Mouse (Mus musculus) heart, adult 2 months (tissue): ENCODE measurements around the gene Exosc3. TPM values are rescaled to one million over a fixed set of nuclear protein-coding genes. Genes with fewer than 3 reads are reported as not detected.

Source experiments
- DNase-seq, 2 experiments: peaks; one replicate each; pipeline ENCODE4 v3.0.0; 2021
- H3K27ac ChIP-seq: fragments of 200-600 bp; 2 replicates; pipeline ENCODE4 v1.8.1; 2022
- H3K27me3 ChIP-seq: fragments of 200-500 bp; 2 replicates; pipeline ENCODE4 v1.6.1; 2012; ENCODE audit warnings: mild to moderate bottlenecking, low read length, inconsistent platforms, mixed read lengths; ENCODE audit not compliant: control insufficient read depth, insufficient read depth
- H3K36me3 ChIP-seq: fragments of 200-500 bp; 2 replicates; pipeline ENCODE4 v1.6.1; 2012; ENCODE audit warnings: low read length, inconsistent platforms; ENCODE audit not compliant: control insufficient read depth, insufficient read depth
- H3K4me1 ChIP-seq: fragments of 200-500 bp; 2 replicates; pipeline ENCODE4 v1.6.1; 2011; ENCODE audit warnings: low read length; ENCODE audit not compliant: control insufficient read depth, insufficient read depth
- H3K4me3 ChIP-seq: fragments of 200-600 bp; 2 replicates; pipeline ENCODE4 v1.8.1; 2022
- H3K79me2 ChIP-seq: fragments of 200-500 bp; replicated peaks from 2 replicates; pipeline ENCODE4 v1.6.1; 2012; ENCODE audit warnings: mild to moderate bottlenecking, inconsistent platforms, low read length, moderate library complexity, mixed read lengths; ENCODE audit not compliant: control insufficient read depth, insufficient read depth
- H3K9ac ChIP-seq: fragments of 200-500 bp; 2 replicates; pipeline ENCODE4 v1.6.1; 2012; ENCODE audit warnings: low read depth, mild to moderate bottlenecking, control low read depth, inconsistent platforms, low read length, mixed read lengths
- CTCF ChIP-seq: fragments of 200-600 bp; IDR thresholded peaks from 2 replicates; pipeline ENCODE4 v1.8.1; 2022; ENCODE audit warnings: antibody characterized with exemption, mild to moderate bottlenecking, moderate library complexity
- EP300 ChIP-seq: fragments of 200-500 bp; IDR thresholded peaks from 2 replicates; pipeline ENCODE4 v1.6.1; 2011; ENCODE audit warnings: low read depth, low read length, control low read depth; ENCODE audit not compliant: insufficient read depth
- POLR2A ChIP-seq: fragments of 200-500 bp; IDR thresholded peaks from 2 replicates; pipeline ENCODE4 v1.6.1; 2011; ENCODE audit warnings: mild to moderate bottlenecking, low read depth, low read length, control low read depth; ENCODE audit not compliant: insufficient read depth
- WGBS: fragments of 180-500 bp; shearing (Covaris S2); methylation state at CpG from one replicate; pipeline ENCODE4 v1.1.7; 2018; 5-methylcytosine and 5-hydroxymethylcytosine counted together
- intact Hi-C: fragments of 180-260 bp; cut with DNase I; formaldehyde crosslinking; loops from one replicate; pipeline ENCODE4 v1.15.1; 2025
- polyA plus RNA-seq: library from polyadenylated mRNA; depleted of rRNA; stranded (reverse); fragments of >200 nt; gene quantifications from 2 replicates; pipeline ENCODE4 v1.2.3, GENCODE M21; 2012
- total RNA-seq, 2 experiments: library from RNA; stranded (reverse); gene quantifications; 2 replicates each; pipeline ENCODE4 v1.2.3; 2021

The Exosc3 gene
- total and polyA plus RNA-seq, 3 experiments = 8.8 to 15.8 (median 14.3) TPM

DNA sequence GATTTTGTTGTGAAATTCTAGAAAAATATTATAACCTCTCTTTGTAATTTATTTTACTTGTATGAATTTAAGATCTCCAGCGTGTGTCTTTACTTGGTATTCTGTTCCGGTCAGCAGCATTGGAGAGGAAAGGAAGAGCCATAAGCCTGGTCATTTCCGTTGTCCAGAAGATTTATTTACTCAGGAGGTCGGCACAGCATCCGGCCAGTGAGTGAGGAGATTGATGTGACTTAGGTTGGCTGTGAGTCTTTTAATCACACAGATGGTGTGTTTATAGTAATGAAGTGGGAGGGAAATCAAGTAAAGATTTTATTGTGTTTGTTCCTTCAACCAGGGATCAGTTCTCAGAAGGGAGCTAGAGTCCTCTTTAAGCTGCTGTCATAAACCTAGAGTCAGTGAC is 32.3 kb upstream of the Exosc3 start:
- TF ChIP-seq EP300 (no peak), POLR2A (no peak), CTCF (no peak)
- no peak for DNase-seq
- Histone ChIP-seq H3K4me3 (no peak overlapping the region), H3K9ac (no peak overlapping the region), H3K4me1 (no peaks in the 10 kb centered on the region), H3K27ac (no peak overlapping the region), H3K27me3 (no peaks in the 10 kb centered on the region), H3K79me2 (no peaks in the 10 kb centered on the region), H3K36me3 (no peaks in the 10 kb centered on the region; the same call in 1 of the 2 replicates)
- WGBS = 75% methylated on average over 5 of the region's 5 CpGs
- intact Hi-C loops = no loop called here

DNA sequence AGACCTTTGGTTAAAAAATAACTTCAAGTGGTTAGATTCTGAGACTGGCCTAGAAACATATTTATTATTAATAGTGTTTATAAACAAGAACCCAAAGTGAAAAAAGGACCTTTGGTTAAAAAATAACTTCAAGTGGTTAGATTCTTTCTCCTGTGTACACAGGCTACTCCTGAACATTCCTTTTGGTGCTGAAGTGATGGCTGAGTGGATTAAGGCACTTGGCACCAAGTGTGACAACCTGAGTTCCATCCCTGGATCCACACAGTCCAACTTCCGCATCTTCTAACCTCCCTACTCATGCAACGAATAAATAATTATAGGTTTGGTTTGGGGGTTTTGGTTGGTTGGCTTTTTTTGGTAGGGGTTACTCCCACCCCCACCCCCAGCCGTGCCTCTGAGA is 28.7 kb upstream of the Exosc3 start:
- no peaks in the 10 kb centered on the region for H3K4me1 ChIP-seq
- H3K36me3 ChIP-seq = no peaks in the 10 kb centered on the region; the same call in 1 of the 2 replicates
- no peak overlapping the region for H3K27ac ChIP-seq
- no peak for DNase-seq
- 90% methylated on average over 3 of the region's 3 CpGs for WGBS
- no peaks in the 10 kb centered on the region for H3K79me2 ChIP-seq
- H3K9ac ChIP-seq = no peak overlapping the region
- TF ChIP-seq POLR2A = no peak
- no peak for TF ChIP-seq EP300
- no peak for TF ChIP-seq CTCF
- no peaks in the 10 kb centered on the region for H3K27me3 ChIP-seq
- intact Hi-C loops = no loop called here
- H3K4me3 ChIP-seq = no peak overlapping the region

DNA sequence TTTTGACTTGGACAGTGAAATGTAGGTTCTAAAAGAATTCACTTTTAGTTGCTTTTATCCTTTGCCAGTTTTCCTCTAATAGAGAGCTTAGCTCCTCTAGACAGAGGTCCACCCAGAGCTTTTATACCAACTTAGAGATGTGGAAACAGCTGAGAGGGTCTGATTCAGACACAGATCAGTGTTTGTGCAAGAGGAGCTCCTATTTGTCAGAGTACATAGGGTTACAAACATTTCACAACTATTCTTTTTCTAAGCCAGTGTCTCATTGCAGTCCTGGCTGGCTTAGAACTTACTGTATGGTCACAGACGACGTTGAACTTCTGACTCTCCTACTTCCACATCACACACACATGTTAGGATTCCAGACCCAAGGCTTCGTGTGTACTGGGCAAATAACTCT is 14.1 kb upstream of the Exosc3 start:
- no peaks in the 10 kb centered on the region; the same call in 1 of the 2 replicates for H3K79me2 ChIP-seq
- WGBS = 85% methylated on average over 3 of the region's 3 CpGs
- H3K4me3 ChIP-seq = no peak overlapping the region
- H3K27me3 ChIP-seq = no peaks in the 10 kb centered on the region
- H3K4me1 ChIP-seq = no peaks in the 10 kb centered on the region; the same call in 1 of the 2 replicates
- no peak overlapping the region for H3K27ac ChIP-seq
- TF ChIP-seq EP300 (no peak), POLR2A (no peak), CTCF (no peak)
- intact Hi-C loops = no loop called here
- H3K9ac ChIP-seq = no peak overlapping the region
- no peak for DNase-seq
- H3K36me3 ChIP-seq = peaks cover 5% of the 10 kb centered on the region

DNA sequence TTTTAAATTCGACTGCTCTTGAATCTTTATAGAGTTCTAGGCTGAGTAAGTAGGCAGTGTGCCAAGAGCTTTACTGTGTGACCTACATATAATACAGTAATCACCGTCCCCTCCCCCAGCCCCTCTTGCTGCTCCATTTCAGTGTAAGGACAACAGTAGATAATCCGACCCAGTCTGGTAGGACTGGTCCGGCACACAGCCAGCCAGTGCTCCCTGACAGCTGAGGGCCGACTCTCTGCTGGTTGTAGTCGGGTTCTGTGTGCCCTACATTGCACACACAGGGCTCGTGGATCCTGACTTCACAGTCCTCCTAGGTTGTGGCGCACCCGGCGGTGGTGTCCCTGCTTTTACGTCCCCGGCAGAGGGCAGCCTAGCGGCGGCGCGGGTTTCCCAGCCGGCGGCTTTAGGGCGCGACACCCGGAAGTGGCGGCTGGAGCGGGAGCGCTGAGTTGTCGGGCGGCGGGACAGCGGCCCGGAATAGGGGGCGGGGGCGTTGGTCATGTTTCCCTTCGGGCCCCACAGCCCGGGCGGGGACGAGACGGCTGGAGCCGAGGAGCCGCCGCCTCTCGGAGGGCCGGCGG is 773 bp downstream of the Exosc3 start, which contains the start of gene Dcaf10:
Dcaf10 (plus strand) TSS at position 433 of the 581 bp plus-strand sequence.
- TF ChIP-seq POLR2A = peak; percentile 83
- 0 out of 2 replicates have a peak, but pooled peaks have one; percentile 43 for TF ChIP-seq EP300
- TF ChIP-seq CTCF = peak; percentile 73
- H3K79me2 ChIP-seq = peaks cover 2% of the 10 kb centered on the region
- WGBS = under 1% methylated on average over 42 of the region's 42 CpGs

DNA sequence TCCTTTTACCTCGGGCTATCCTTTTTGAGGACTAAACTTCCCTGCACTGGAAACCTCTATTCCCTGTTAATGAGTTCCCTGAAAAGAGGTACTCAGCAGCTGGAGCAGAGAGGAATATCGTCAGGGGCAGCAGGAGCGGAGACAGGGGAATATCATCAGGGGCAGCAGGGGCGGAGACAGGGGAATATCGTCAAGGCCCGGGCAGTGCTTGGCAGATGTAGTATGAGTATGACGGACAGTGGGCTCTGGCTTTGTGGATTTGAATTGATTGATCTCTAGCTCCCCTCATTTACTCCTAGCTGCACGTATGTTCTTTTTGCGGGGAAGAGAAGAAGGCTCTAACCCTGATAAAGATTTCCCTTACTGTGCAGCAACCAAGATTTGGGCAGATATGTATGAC is 1.3 kb downstream of the Exosc3 start:
- intact Hi-C loops = loop anchor here (1.0 kb wide), 1 partner anchor 21 kb away; no protein-coding TSS in a partner anchor
- no peak for DNase-seq
- no peak overlapping the region for H3K9ac ChIP-seq
- H3K27ac ChIP-seq = peak overlapping the region; percentile 90
- peaks cover 7% of the 10 kb centered on the region for H3K4me1 ChIP-seq
- peaks cover 7% of the 10 kb centered on the region for H3K36me3 ChIP-seq
- no peaks in the 10 kb centered on the region; the same call in 1 of the 2 replicates for H3K79me2 ChIP-seq
- WGBS = 57% methylated on average over 9 of the region's 9 CpGs
- H3K27me3 ChIP-seq = no peaks in the 10 kb centered on the region
- TF ChIP-seq EP300 (no peak), CTCF (no peak), POLR2A (no peak)
- peak overlapping the region; percentile 78; the same call in 1 of the 2 replicates for H3K4me3 ChIP-seq

More for the DNA sequence above, 773 bp downstream of the Exosc3 start, which contains the start of gene Dcaf10:
- H3K4me3 ChIP-seq = peak within 1 kb of the TSS; percentile 78
- intact Hi-C loops = loop anchor here (1.0 to 2.0 kb wide), 3 partner anchors 21 to 189 kb away; partner anchors contain the start of gene Slc25a51
- peak; percentile 94 to 98 for DNase-seq
- no peaks in the 10 kb centered on the region for H3K27me3 ChIP-seq
- H3K27ac ChIP-seq = peak within 1 kb of the TSS; percentile 90
- H3K36me3 ChIP-seq = peaks cover 8% of the 10 kb centered on the region
- peak within 1 kb of the TSS; percentile 92 for H3K9ac ChIP-seq
- peaks cover 7% of the 10 kb centered on the region for H3K4me1 ChIP-seq

DNA sequence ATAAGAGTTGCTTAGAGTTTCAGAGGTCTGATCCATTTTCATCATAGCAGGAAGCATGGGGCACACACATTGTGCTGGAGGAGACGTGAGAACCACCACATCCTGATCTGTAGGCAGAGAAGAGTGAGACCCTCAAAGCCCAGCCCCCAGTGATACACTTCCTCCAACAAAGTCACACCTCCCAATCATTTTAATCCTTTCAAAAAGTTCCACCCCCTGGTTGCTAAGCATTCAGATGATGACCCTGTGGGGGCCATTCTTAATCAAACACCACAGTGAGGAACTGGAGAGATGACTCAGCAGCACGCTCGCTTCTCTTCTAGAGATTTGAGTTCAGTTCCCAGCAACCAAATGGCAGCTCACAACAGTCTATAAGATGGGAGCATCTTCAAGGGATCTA is 10.1 kb downstream of the Exosc3 start:
- Histone ChIP-seq H3K79me2 (no peaks in the 10 kb centered on the region), H3K4me3 (no peak overlapping the region), H3K27me3 (no peaks in the 10 kb centered on the region), H3K9ac (no peak overlapping the region), H3K4me1 (no peaks in the 10 kb centered on the region), H3K27ac (no peak overlapping the region), H3K36me3 (no peaks in the 10 kb centered on the region)
- DNase-seq = no peak
- intact Hi-C loops = no loop called here
- WGBS = 46% methylated on average over 3 of the region's 3 CpGs
- TF ChIP-seq CTCF (no peak), EP300 (no peak), POLR2A (no peak)
